Mouse (Mus musculus): ENCODE data around the gene Ccdc71.

- no peak for TF ChIP-seq CTCF (conservative IDR thresholded peaks at IDR 0.05; ENCODE audit: insufficient read depth, insufficient read length, low read depth, low read length)
- no peak for TF ChIP-seq POLR2A (IDR thresholded peaks at IDR 0.05; ENCODE audit: low read depth, low read length)
These were observed 19.8 kb upstream of the Ccdc71 start for GRCm38 (mm10) chr9:108440485-108440884.

Data from kidney, adult 2 months (tissue).